Mouse (Mus musculus): ENCODE results near the gene Cryl1. TPM values are rescaled to one million over a fixed set of nuclear protein-coding genes. Genes with fewer than 3 reads are reported as not detected.

Gene Cryl1
- total RNA-seq, 2 experiments from 2014 or later, result 3.4 to 5.2 TPM

GRCm38 (mm10) chr14:57372348-57373102 lies 25.8 kb downstream of the Cryl1 start:
- DNase-seq, result peak; percentile 22

DNA sequence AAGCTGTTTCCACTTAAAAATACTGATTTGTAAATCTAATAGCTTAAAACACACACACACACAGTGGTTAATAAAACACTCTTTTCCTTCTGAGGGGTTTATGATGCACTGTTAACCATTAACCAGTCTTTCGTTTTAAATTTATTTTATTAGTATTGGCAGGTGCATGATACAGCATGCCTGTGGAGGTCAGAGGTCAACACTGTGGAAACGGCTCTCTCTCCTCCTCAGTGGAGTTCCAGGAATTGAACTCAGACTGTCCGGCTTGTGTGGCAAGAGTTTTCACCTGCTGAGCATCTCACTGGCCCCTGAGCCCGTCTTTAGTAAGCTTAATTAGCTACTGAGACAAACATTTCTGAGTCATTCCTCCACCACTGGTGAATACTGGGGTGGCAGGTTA lies 31.0 kb downstream of the Cryl1 start:
- DNase-seq, result no peak

GRCm38 (mm10) chr14:57366724-57367123 lies 31.6 kb downstream of the Cryl1 start:
- no peak for DNase-seq

- no peak for DNase-seq
These were observed 33.0 kb downstream of the Cryl1 start for GRCm38 (mm10) chr14:57365341-57365740.

DNA sequence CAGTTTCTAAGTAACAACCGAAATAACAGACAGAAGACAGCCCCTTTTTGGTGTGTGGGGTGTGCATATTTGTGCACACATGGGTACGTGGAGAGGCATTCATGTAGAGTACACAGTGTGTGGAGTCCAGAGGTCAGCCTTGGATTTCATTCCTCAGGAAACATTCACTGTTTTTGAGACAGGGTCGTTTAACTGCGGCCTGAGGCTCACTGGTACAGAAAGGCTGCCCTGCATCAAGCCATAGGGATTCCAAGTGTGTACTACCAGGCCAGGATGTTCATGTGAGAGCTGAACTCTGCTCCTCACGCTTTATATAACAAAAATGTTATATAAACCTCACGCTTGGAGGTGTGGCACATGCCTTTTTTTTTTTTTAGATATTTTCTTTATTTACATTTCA lies 34.5 kb downstream of the Cryl1 start:
- DNase-seq, result no peak

DNA sequence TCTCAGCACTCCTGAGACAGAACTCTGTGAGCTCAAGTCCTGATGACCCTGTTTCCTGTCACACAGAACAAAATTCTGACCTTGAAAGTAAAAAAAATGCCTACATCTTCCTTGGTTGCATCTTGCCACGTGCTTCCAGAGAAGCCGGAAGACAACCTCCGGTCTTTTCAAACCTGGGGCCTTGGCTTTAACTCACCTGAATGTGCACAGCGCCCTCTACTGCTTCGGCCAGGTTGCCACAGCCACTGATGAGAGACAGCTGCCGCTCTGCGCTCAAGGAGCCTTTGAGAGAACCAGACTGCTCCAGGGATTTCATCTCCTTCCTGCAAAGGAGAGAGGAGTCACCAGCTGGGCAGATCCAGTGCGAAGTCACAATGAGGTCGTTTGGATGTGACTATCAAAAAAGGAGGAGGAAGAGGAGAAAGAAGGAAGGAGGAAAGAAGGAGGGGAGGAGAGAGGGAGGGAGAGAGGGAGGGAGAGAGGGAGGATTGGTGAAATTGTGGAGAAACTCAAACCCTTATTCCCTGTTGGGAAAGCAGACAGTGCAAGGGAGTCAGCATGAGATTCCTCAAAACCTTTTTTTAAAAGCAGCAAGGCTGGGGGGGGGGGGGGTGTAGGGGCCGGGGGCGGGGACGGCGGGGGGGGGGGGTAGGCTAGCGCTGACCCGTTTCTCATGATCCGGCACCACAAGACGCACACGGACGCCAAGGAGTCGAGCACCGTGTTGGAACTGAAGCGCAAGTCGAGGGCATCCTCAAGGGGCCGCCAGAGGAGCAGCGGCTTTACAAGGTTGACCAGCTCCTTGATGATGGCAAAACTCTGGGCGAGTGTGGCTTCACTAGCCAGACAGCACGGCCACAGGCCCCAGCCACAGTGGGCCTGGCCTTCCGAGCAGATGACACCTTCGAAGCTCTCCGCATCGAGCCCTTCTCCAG lies 35.3 kb downstream of the Cryl1 start:
- DNase-seq, result peak; percentile 33

GRCm38 (mm10) chr14:57357030-57357429 lies 41.3 kb downstream of the Cryl1 start:
- no peak for DNase-seq

DNA sequence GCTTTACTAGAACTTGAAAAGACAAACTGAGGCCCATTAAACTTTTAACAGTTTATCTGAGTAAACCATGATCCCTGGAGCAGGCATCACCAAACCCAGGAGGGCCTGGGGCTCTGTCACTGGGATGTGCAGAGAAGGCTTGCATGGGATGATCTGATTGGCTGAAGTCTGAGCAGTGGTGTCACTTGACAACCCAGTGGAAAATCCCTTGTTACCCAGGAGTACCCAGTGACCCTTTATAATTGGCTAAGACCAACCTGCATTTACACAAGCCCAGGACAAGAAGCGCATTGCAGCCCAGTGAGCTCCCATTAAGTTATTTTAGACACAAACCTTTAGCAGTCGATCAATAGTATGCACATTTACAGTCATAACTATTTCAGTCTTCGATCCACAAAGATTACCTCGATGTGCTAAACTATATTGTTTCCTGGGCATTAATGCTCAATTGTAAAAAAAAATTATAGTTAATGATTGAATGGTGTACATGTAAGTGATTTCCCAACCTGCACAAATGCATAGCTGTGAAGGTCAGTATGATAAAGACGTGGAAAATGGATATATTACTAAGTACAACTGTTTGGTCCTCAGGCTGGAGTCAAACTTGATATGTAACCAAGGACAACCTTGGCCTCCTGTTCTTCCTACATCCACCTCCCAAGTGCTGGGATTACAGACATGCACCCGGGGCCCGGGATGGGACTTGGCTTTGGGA lies 46.7 kb downstream of the Cryl1 start:
- DNase-seq, result no peak

GRCm38 (mm10) chr14:57349955-57350354 lies 48.4 kb downstream of the Cryl1 start:
- no peak for DNase-seq

GRCm38 (mm10) chr14:57348155-57348554 lies 50.2 kb downstream of the Cryl1 start:
- no peak for DNase-seq

- DNase-seq, result no peak
These were observed 52.2 kb downstream of the Cryl1 start for GRCm38 (mm10) chr14:57346135-57346534.

DNA sequence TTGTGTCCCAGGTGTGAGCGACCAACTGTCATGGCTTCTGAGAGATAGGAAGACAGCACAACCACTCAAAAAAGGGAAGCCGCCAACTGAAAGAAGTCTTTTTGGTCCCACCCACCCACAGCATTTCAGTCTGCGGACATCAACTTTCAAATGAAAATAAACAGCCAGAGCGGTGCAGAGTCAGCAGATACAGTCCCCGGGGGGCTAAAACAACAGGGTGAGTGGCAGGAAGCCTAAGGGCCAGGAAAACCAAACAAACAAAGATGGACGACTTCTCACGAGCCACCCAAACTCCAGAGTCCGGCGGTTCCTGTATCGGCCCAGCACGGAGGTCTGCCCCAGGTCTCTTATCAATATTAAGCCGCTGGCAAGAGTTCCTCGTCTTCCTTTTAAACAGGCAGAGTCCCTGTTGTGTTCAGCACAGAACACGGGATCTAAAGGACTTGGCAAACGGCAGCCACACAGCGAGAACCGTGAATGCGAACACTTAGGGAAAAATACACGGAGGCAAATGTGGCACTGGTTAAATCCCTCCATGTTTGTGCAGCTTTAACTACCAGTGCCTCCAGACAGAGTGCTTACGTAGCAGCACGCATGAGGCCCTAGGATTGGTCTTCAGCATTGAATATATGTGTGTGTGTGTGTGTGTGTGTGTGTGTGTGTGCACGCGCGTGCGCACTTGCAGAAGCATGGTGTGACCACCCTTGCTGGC lies 53.4 kb downstream of the Cryl1 start:
- DNase-seq, result no peak

DNA sequence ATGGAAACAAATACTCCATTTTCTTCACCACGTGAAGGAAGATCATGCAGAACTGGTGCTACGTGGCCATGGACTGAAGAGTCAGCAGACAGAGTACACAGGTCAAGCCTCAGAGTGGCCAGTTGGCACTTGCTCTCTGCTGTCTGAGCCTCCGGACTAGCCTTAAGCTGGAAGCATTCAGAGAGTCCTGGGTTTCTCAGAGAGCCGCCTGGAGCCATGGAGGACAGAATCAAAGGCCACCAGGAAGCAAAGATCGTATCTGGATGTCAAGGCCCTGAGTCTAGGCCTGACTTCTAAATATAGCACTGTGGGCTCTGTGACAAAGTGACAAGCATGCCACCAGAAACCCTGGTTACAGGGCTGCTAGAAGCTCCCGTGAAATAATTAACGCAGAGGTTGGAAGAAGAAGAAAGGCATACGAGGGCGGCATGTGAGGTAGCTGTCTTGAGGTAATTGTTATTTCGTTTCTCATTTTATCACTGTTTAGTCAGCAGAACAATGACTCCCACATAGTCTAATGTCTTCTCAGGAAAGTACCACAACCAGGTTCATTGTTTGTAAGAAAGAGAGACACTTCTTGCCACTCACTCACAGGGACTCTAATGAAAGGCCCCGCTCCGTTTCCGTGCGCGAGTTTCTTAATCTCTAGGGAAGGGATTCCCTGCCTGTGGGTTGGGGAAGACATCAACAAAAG lies 55.1 kb downstream of the Cryl1 start:
- DNase-seq, result no peak

DNA sequence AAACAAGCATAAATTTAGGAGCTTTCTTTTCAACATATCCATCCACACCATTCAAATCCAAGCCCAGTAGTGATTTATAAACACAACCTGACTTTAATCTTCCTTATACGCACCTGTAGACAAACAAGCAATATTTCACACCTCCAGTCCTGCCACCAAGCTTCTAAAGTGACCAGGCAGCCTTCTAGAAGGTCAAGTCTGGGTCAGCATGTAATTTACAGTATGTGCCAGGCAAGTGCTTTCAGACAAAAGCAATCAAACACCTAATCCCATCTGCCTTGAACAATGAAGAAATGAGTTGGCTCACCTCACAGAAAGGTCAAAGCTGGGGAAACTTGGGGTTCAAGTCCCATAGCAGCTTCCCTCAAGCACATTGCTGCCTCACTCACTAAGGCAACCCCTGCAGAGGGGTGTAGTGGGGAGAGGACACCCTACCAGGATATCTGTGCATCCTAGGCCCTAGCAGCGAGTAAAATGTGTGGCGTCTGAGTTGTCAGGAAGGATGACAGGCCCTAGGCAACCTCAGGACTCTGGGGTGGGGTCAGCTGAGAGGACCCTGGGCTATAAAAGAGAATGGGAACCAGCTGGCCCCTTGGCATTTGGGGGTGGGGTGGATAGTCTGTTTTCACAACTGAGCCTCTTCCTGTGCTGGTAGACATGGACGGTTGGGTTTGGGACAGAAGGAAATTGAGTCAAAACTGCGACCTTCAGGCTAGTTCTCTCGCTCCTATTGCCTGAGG lies 55.8 kb downstream of the Cryl1 start:
- no peak for DNase-seq

DNA sequence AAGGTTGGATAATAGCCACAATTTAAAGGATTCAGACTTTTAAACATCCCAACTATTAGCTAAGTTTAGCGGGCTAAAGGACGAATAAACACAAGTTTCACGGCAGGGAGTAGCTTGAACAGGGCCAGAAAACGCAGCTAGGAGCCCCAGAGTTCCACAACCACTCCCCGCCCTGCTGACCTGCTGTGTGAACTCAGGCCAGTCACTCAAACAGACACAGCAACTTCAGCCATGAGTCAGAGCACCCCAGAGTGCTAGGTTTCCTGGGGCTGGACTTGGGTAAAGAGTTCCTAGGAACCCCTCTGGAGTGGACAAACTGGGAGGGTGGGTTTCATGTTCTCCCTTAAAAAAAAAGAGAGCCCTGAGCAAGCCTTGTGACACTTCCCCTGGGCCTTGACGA lies 59.7 kb downstream of the Cryl1 start:
- no peak for DNase-seq

- DNase-seq, result no peak
These were observed 63.5 kb downstream of the Cryl1 start for GRCm38 (mm10) chr14:57334833-57335232.

DNA sequence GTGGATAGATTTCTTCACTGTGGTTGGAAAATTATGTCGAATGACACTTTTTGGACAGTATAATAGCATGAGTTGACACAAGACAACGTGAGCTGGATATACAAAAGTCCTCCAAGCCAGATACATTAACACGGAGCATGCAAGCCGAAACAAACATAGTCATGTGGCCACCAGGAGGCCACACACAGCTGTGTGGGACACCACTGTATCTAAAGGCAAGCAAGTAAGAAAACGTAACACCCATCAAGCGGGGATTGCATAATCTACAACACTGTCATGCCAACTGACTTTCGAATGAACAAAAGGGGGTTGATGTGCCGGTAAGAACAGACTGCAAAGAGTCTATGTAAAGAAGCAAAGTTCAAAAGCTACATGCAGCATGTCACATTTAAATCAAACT lies 65.8 kb downstream of the Cryl1 start:
- no peak for DNase-seq

- DNase-seq, result no peak
These were observed 67.2 kb downstream of the Cryl1 start for GRCm38 (mm10) chr14:57331097-57331496.

DNA sequence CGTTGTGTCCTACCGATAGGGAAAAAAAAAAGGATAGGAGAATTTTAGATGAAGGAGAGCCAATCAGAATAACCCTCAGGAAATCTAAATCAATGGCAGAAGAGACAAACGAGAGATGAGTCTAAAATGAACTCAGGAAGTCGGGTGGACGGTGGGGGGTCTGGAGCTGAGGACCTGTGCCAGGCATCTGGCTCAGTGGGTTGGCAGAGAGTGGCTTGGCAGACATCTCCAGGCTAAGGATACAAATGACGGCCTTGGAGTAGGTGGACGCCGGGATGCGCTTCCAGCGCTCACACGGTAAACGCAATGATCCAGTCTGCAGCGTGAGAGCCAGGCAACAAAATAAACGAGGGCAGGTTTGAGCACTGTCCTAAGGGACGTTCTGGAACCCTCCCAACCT lies 68.7 kb downstream of the Cryl1 start:
- DNase-seq, result no peak

DNA sequence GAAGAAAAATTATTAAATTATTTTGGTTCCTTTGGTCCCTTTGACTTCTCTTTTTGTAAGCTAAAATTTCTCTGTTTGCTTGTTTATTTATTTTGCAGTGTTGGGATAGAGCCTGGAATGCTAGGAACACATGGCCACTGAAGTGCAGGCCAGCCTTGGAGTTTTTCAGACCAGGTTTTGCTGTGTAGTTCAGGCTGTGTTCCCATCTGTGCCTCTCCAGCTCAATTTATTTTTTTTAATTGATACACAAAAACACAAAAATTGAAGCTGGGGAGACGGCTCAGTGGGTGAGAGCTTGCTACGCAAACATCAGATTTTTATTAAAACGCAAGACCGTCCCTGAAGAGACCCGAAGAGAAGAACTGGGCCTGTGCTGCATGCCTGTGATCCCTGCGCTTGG lies 71.6 kb downstream of the Cryl1 start:
- DNase-seq, result no peak

DNA sequence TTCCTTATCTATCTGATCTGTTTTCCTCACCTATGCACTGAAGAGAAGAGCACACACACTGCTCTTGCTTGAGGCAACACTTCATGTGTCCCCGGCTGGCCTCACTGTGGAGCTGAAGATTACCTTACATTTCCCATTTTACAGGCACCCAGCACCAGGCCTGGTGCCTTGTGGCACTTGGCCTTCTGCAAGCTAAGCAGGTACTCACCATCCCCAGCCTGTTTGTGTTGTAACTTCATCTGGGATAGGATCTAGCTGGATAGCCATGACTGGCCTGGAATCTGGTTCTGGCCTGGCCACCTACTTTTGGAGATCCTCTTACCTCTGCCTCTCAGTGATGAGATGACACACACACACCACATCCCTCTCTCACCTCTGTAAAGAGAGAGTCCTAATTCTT lies 79.5 kb downstream of the Cryl1 start:
- DNase-seq, result peak; percentile 66
